Mouse (Mus musculus) hindbrain, embryonic 16.5 days (tissue): ENCODE data around the gene Myh3. TPM values are rescaled to one million over a fixed set of nuclear protein-coding genes. Genes with fewer than 3 reads are reported as not detected.

ENCODE experiments used
- ATAC-seq: fragments of 200-750 bp; cut with Nextera tagmentation; 2 replicates; pipeline ENCODE4 v1.8.0; 2017; ENCODE audit warnings: moderate TSS enrichment, moderate library complexity
- H3K27ac ChIP-seq: fragments of 300-500 bp; sonication (generic); 2 replicates; pipeline ENCODE4 v1.5.1; 2014; ENCODE audit warnings: low read depth, mild to moderate bottlenecking, control low read depth, low read length, moderate library complexity
- H3K27me3 ChIP-seq: fragments of 300-500 bp; sonication (generic); replicated peaks from 2 replicates; pipeline ENCODE4 v1.6.1; 2014; ENCODE audit warnings: low read length; ENCODE audit not compliant: control insufficient read depth, insufficient read depth
- H3K36me3 ChIP-seq: fragments of 300-500 bp; sonication (generic); 2 replicates; pipeline ENCODE4 v1.6.1; 2014; ENCODE audit warnings: mild to moderate bottlenecking, low read length, moderate library complexity, mixed read lengths; ENCODE audit not compliant: control insufficient read depth, insufficient read depth
- H3K4me1 ChIP-seq: fragments of 300-500 bp; sonication (generic); 2 replicates; pipeline ENCODE4 v1.6.1; 2014; ENCODE audit warnings: low read depth, low read length; ENCODE audit not compliant: control insufficient read depth, insufficient read depth
- H3K4me2 ChIP-seq: fragments of 300-500 bp; sonication (generic); 2 replicates; pipeline ENCODE4 v1.6.1; 2014; ENCODE audit warnings: mild to moderate bottlenecking, low read length, control low read depth, moderate library complexity
- H3K4me3 ChIP-seq: fragments of 300-500 bp; sonication (generic); 2 replicates; pipeline ENCODE4 v1.5.1; 2014; ENCODE audit warnings: mild to moderate bottlenecking, low read length, control low read depth, moderate library complexity
- H3K9ac ChIP-seq: fragments of 300-500 bp; sonication (generic); 2 replicates; pipeline ENCODE4 v1.6.1; 2014; ENCODE audit warnings: low read depth, mild to moderate bottlenecking, control low read depth, low read length, moderate library complexity
- H3K9me3 ChIP-seq: fragments of 300-500 bp; sonication (generic); 2 replicates; pipeline ENCODE4 v1.6.1; 2014; ENCODE audit warnings: mild to moderate bottlenecking, low read length, moderate library complexity; ENCODE audit not compliant: control insufficient read depth
- WGBS: fragments of 180-500 bp; shearing (Covaris S2); extraction: QIAGEN DNeasy Blood & Tissue Kit; methylation state at CpG from one replicate; pipeline ENCODE4 v1.1.7; 2014; 5-methylcytosine and 5-hydroxymethylcytosine counted together
- polyA plus RNA-seq: library from polyadenylated mRNA; unstranded; fragments of >200 nt; fragmentation: Nextera tagmentation; extraction: Ambion mirVana; gene quantifications from 2 replicates; pipeline ENCODE4 v1.2.1, GENCODE M21; 2015

Gene Myh3
- polyA plus RNA-seq, 1 experiment from 2014 or later: 0.29 TPM

DNA sequence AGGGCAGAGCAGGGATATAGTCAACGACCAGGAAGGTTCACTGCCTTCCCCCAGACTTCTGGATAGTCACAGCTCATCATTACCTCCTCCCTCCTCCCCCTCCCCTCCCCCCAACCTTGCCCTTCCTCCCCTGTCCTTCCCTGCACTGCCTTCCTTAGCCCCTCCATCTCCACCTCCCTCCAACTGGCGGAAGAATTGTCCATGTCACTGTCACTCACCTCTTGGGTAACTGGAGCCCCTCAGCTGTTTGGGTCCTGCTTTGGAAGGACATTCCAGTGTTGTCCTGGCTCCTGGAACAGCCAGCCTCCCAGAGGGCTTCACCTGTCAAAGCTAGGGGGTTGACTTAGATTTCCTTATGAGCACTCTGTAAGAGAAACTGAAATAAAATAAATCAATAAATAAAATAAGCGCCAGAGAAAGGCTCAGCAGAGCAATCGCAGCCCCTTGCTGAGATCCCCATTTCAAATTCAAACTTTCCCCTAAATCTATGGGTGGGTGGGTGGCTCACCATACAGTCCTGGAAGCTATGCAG is 41.5 kb downstream of the Myh3 start:
- H3K9ac ChIP-seq: no peak overlapping the region
- ATAC-seq: no peak
- no peaks in the 10 kb centered on the region for H3K9me3 ChIP-seq
- H3K4me3 ChIP-seq: no peak overlapping the region
- H3K4me1 ChIP-seq: no peaks in the 10 kb centered on the region
- no peak overlapping the region for H3K27ac ChIP-seq
- no peak overlapping the region for H3K4me2 ChIP-seq
- WGBS: 47% methylated on average over 4 of the region's 4 CpGs
- H3K27me3 ChIP-seq: no peaks in the 10 kb centered on the region
- no peaks in the 10 kb centered on the region for H3K36me3 ChIP-seq

DNA sequence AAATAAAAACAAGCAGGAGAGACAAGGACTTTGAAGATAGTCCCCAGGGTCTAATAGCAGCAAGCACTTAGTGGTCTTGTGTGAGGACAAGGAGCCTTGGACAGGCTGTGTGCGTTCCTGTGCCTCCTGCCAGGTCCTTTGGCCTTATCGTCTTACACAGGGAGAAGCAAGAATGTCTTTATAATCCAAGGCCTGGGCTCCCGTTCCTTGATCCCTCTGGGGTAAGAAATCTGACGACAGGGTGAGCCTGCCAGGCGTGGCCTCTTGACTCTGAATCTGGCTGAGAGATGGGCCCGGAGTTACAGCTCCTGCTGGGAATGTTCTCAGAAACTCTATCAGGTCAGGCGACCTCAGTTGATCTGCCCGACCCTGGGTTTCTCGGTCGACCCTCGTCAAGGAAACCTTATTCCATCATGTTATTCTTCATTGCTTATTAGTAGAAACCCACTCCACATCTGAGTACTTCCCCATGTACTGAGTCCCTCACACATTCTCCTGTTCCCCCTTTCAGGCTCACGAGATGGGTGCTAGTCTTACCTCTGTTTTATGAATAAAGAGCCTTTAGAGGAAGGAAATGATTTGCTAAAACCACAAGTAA is 42.7 kb downstream of the Myh3 start:
- ATAC-seq: no peak
- Histone ChIP-seq H3K9me3 (no peaks in the 10 kb centered on the region), H3K9ac (no peak overlapping the region), H3K27ac (no peak overlapping the region), H3K4me3 (no peak overlapping the region), H3K27me3 (no peaks in the 10 kb centered on the region), H3K4me1 (no peaks in the 10 kb centered on the region), H3K4me2 (no peak overlapping the region), H3K36me3 (no peaks in the 10 kb centered on the region)
- 63% methylated on average over 12 of the region's 12 CpGs for WGBS

DNA sequence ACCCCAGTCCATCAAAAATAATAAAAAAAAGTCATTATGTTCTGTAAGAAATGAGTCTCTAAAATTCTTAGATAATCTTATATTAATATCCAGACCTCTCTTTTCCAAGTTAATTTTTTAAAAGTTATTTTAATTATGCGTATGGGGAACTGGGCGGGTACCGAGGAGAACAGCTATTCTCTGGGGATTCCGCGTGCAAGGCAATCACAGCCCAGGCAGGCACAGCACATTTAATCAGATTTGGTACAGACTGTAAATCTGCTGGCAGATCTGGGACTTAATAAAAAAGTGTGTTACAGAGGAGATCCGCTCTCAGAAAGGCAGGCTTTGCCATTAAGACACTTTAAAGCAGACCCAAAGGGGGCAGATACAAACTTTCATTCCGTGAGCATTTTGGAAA is 46.8 kb downstream of the Myh3 start:
- no peak for ATAC-seq
- H3K4me2 ChIP-seq: no peak overlapping the region
- H3K9me3 ChIP-seq: no peaks in the 10 kb centered on the region
- 57% methylated on average over 7 of the region's 7 CpGs for WGBS
- no peaks in the 10 kb centered on the region for H3K4me1 ChIP-seq
- H3K27me3 ChIP-seq: no peaks in the 10 kb centered on the region
- no peak overlapping the region for H3K27ac ChIP-seq
- no peak overlapping the region for H3K4me3 ChIP-seq
- H3K9ac ChIP-seq: no peak overlapping the region
- H3K36me3 ChIP-seq: no peaks in the 10 kb centered on the region

DNA sequence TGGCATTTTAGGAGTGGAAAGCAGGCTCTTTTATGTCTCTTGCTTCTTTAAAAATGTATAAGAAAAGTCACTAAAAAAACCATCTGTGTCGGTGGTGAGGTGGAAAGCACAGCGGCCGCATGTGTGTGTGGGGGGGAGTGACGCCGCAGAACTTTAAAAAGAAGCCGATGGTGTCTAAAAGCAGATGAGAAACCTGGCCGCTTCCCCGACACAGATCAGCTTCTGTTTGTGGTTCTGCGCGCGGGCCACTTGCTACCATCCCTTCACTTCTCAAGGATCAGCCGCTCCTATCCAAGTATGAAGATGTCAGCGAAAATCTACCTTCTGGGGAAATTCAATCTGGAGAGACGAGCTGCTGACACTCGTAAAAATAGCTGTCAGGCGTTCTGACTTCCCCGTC is 47.3 kb downstream of the Myh3 start:
- Histone ChIP-seq H3K27me3 (no peaks in the 10 kb centered on the region), H3K4me2 (no peak overlapping the region), H3K27ac (no peak overlapping the region), H3K9me3 (no peaks in the 10 kb centered on the region), H3K4me1 (no peaks in the 10 kb centered on the region), H3K36me3 (no peaks in the 10 kb centered on the region), H3K9ac (no peak overlapping the region), H3K4me3 (no peak overlapping the region)
- ATAC-seq: no peak
- WGBS: 75% methylated on average over 17 of the region's 17 CpGs

DNA sequence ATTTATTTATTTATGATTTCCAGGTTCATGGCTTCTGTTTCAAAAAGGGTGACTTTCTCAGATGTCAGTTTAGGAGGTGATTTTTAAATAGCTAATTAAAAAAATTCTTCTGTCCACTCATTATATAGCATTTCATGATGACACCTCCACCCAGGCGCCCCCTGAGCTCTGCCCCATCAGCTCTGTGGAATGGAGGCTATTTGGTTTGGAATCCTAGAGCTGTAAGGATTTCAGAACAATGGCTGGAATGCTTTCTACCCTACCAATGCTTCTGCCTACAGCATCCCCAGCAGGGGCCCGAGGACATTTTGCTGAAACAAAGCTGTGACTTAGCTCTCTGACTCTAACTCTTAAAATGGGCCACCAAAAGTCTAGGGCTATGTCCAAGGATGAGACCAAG is 55.4 kb downstream of the Myh3 start:
- no peaks in the 10 kb centered on the region for H3K36me3 ChIP-seq
- WGBS: 77% methylated on average over 2 of the region's 2 CpGs
- no peak overlapping the region for H3K9ac ChIP-seq
- no peaks in the 10 kb centered on the region for H3K27me3 ChIP-seq
- no peaks in the 10 kb centered on the region for H3K4me1 ChIP-seq
- H3K4me2 ChIP-seq: no peak overlapping the region
- no peak overlapping the region for H3K4me3 ChIP-seq
- H3K27ac ChIP-seq: no peak overlapping the region
- ATAC-seq: no peak
- no peaks in the 10 kb centered on the region for H3K9me3 ChIP-seq

DNA sequence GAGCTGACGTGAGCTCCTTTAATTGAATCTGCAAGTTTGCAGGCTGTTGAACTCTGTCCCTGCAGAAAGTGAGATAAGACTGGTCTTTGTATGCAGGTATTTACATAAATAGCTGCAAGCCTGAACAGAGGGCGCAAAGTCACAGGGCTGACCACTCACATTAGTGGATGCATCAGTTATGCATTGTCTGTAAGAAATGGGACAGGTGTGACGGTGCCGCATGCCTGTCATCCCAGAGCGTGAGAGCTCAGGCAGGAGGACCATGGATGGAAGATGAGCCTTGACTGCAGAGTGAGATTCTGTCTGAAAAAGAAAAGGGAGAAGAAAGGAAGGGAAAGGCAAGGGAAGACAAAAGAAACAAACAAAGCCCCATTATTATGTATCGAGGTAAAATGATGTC is 56.6 kb downstream of the Myh3 start:
- no peaks in the 10 kb centered on the region for H3K27me3 ChIP-seq
- no peaks in the 10 kb centered on the region for H3K9me3 ChIP-seq
- H3K4me2 ChIP-seq: no peak overlapping the region
- no peaks in the 10 kb centered on the region for H3K4me1 ChIP-seq
- WGBS: 64% methylated on average over 6 of the region's 6 CpGs
- no peaks in the 10 kb centered on the region for H3K36me3 ChIP-seq
- no peak for ATAC-seq
- no peak overlapping the region for H3K9ac ChIP-seq
- H3K27ac ChIP-seq: no peak overlapping the region
- H3K4me3 ChIP-seq: no peak overlapping the region

DNA sequence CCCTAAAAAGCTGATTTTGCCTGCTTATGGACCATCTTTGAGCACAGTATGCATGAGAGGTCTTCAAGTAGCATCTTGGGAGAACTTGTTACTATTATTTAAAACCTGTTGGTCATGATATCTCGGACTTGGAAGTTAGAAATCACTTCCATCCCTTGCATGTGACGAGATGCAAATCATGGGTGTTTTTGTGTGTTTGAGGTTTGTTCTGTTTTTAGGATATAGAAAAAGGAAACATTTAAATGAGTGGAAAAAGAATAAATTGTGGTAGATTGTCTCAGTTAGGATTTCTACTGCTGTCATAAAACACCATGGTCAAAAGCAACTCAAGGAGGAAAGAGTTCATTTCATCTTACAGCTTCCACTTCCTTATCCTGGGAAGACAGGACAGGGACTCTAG is 57.4 kb downstream of the Myh3 start:
- no peak for ATAC-seq
- 94% methylated on average over 2 of the region's 2 CpGs for WGBS

DNA sequence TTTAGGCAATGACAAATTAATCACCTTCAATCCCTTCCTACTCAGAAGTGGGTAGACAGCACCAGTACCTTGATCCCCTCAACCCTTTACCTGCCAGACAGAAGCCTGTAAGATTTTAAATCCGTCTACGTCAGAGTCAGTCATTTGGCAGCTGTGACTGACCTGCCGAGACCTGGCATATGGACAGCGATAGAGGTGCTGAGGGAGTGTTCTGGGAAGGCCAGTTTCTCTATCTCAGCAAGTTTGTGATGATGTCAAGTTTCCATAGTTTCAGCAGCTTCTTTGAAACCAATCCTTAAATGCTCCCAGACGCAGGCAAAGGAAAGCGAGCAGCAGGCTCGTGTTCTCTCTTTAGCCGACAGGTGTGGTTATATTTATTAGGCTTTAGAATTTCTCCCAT is 61.5 kb downstream of the Myh3 start:
- Histone ChIP-seq H3K27me3 (no peaks in the 10 kb centered on the region), H3K9me3 (no peaks in the 10 kb centered on the region), H3K36me3 (no peaks in the 10 kb centered on the region), H3K4me3 (no peak overlapping the region), H3K4me2 (no peak overlapping the region), H3K4me1 (no peaks in the 10 kb centered on the region), H3K27ac (no peak overlapping the region), H3K9ac (no peak overlapping the region)
- ATAC-seq: no peak
- WGBS: 81% methylated on average over 8 of the region's 8 CpGs

More for the DNA sequence above, 57.4 kb downstream of the Myh3 start:
- no peaks in the 10 kb centered on the region for H3K9me3 ChIP-seq
- H3K4me1 ChIP-seq: no peaks in the 10 kb centered on the region
- no peaks in the 10 kb centered on the region for H3K27me3 ChIP-seq
- H3K4me3 ChIP-seq: no peak overlapping the region
- no peak overlapping the region for H3K9ac ChIP-seq
- H3K36me3 ChIP-seq: no peaks in the 10 kb centered on the region
- no peak overlapping the region for H3K27ac ChIP-seq
- H3K4me2 ChIP-seq: no peak overlapping the region

DNA sequence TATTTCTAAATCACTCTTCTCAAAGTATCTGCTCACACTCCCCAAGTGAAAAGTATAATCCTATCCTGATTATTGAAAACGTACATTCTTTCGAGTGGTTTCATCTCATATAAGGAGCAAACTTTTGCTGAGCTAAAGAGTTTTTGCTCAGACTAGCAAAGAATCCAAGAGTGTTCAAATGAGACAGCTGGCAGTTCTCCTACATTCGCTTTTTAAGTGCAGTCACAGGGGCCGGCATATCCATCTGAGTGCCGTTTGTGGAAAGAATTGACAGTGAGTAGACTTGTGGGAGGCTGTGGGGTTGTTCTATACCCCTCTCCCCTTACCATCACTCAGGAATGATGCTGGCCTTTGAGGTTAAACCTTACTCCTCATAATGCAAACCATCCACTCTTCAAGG is 62.1 kb downstream of the Myh3 start:
- H3K4me3 ChIP-seq: no peak overlapping the region
- 87% methylated on average over 5 of the region's 5 CpGs for WGBS
- no peaks in the 10 kb centered on the region for H3K36me3 ChIP-seq
- no peaks in the 10 kb centered on the region for H3K27me3 ChIP-seq
- H3K4me1 ChIP-seq: no peaks in the 10 kb centered on the region
- no peak overlapping the region for H3K27ac ChIP-seq
- H3K4me2 ChIP-seq: no peak overlapping the region
- H3K9me3 ChIP-seq: no peaks in the 10 kb centered on the region
- no peak for ATAC-seq
- H3K9ac ChIP-seq: no peak overlapping the region

DNA sequence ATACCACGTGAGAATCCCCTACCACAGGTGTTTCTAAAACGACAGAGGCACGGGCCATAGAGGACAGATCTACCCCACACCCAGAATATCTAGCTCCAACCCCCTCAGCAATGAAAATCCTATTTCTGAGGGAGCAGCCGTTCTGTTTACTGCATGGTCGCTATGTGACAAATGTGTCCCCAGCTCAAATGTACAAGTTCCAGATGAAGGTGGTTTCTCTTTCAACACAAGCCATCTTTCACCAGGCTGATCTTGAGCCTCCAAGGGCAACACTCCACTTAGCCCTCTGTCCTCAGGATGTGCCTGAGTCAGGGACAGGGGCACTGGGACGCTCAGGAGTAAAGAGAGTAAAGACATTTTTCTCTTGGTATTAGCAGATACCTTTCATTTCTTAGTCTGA is 62.9 kb downstream of the Myh3 start:
- no peaks in the 10 kb centered on the region for H3K9me3 ChIP-seq
- H3K36me3 ChIP-seq: no peaks in the 10 kb centered on the region
- no peak overlapping the region for H3K9ac ChIP-seq
- H3K27me3 ChIP-seq: no peaks in the 10 kb centered on the region
- no peak overlapping the region for H3K4me2 ChIP-seq
- H3K4me3 ChIP-seq: no peak overlapping the region
- 78% methylated on average over 6 of the region's 6 CpGs for WGBS
- ATAC-seq: no peak
- H3K27ac ChIP-seq: no peak overlapping the region
- no peaks in the 10 kb centered on the region for H3K4me1 ChIP-seq
